ENCODE assay signal across 8 mouse cellular contexts in genomic region chr12:108274661-108275507, GRCm38 (mm10). TPM values are rescaled to one million over a fixed set of nuclear protein-coding genes. Genes with fewer than 3 reads are reported as not detected.
DNase-seq lines count a peak whose midpoint lies in the region; ATAC-seq and TF ChIP-seq lines count a peak whose summit lies in the region.

Gene Ccdc85c (minus strand): TSS chr12:108275425.

- H3K4me3 ChIP-seq in spleen, adult 2 months (ENCODE audit: extremely low read depth, insufficient read depth, insufficient read length) = peak within 1 kb of the TSS; percentile 84
- H3K4me3 ChIP-seq in brown adipose tissue, adult 24 weeks (ENCODE audit: insufficient read depth, low read depth, low read length) = peak within 1 kb of the TSS; percentile 81
- H3K4me3 ChIP-seq in forebrain, embryonic 15.5 days = peak within 1 kb of the TSS; percentile 80
- peak within 1 kb of the TSS; percentile 91 for H3K4me3 ChIP-seq in hindbrain, embryonic 10.5 days
- peak within 1 kb of the TSS; percentile 89 for H3K4me3 ChIP-seq in midbrain, embryonic 13.5 days (replicated peaks)

- H3K4me2 ChIP-seq in forebrain, embryonic 15.5 days (replicated peaks) = peak within 1 kb of the TSS; percentile 94
- peak within 1 kb of the TSS; percentile 99 for H3K4me2 ChIP-seq in midbrain, embryonic 13.5 days (replicated peaks)

- H3K4me1 ChIP-seq in spleen, adult 2 months (ENCODE audit: control insufficient read depth, insufficient read depth, insufficient read length) = no peaks in the 10 kb centered on the region; the same call in none of the 2 replicates
- H3K4me1 ChIP-seq in brown adipose tissue, adult 24 weeks (ENCODE audit: control insufficient read depth, insufficient read depth, insufficient read length, low read length) = peaks cover 32% of the 10 kb centered on the region
- H3K4me1 ChIP-seq in forebrain, embryonic 15.5 days = peaks cover 72% of the 10 kb centered on the region
- peaks cover 93% of the 10 kb centered on the region for H3K4me1 ChIP-seq in hindbrain, embryonic 10.5 days (replicated peaks)
- peaks cover 71% of the 10 kb centered on the region for H3K4me1 ChIP-seq in midbrain, embryonic 13.5 days (replicated peaks)

- intact Hi-C loops in left cerebral cortex, postnatal 36 days (cut with DNase I) = loop anchor here (2.0 to 5.0 kb wide), 3 partner anchors 38 to 62 kb away; partner anchors contain the start of gene Cyp46a1

- WGBS in spleen, adult 2 months = 2% methylated on average over 112 of the region's 120 CpGs
- WGBS in forebrain, embryonic 15.5 days = under 1% methylated on average over 96 of the region's 120 CpGs
- WGBS in hindbrain, embryonic 10.5 days = under 1% methylated on average over 118 of the region's 120 CpGs
- under 1% methylated on average over 96 of the region's 120 CpGs for WGBS in midbrain, embryonic 13.5 days

- peak in 1 of 2 experiments; percentile 23 for DNase-seq in spleen, adult 2 months (ENCODE audit: low read depth in 1 of 2, low spot score in 2 of 2)
- DNase-seq in spleen, adult 12 weeks (ENCODE audit: low spot score) = no peak
- DNase-seq in hindbrain, embryonic 10.5 days (ENCODE audit: low spot score) = peak; percentile 67
- peak in 1 of 2 experiments; percentile 47 for DNase-seq in left cerebral cortex, postnatal 36 days (ENCODE audit: low spot score in 2 of 2)
- DNase-seq in thymus, postnatal 0 days (ENCODE audit: low spot score) = peak; percentile 67

- H3K36me3 ChIP-seq in spleen, adult 2 months (ENCODE audit: control insufficient read depth, insufficient read depth, low read length) = no peaks in the 10 kb centered on the region
- H3K36me3 ChIP-seq in forebrain, embryonic 15.5 days = no peaks in the 10 kb centered on the region
- peaks cover 22% of the 10 kb centered on the region for H3K36me3 ChIP-seq in hindbrain, embryonic 10.5 days
- no peaks in the 10 kb centered on the region for H3K36me3 ChIP-seq in midbrain, embryonic 13.5 days

- no peak within 1 kb of the TSS for H3K27ac ChIP-seq in spleen, adult 2 months (ENCODE audit: insufficient read depth, low read length)
- H3K27ac ChIP-seq in brown adipose tissue, adult 24 weeks (replicated peaks; ENCODE audit: low read depth, low read length) = no peak within 1 kb of the TSS
- peak within 1 kb of the TSS; percentile 90 for H3K27ac ChIP-seq in forebrain, embryonic 15.5 days (replicated peaks)
- H3K27ac ChIP-seq in hindbrain, embryonic 10.5 days = peak within 1 kb of the TSS; percentile 97
- H3K27ac ChIP-seq in midbrain, embryonic 13.5 days = peak within 1 kb of the TSS; percentile 99

- H3K9me3 ChIP-seq in forebrain, embryonic 15.5 days = no peaks in the 10 kb centered on the region
- no peaks in the 10 kb centered on the region for H3K9me3 ChIP-seq in hindbrain, embryonic 10.5 days
- no peaks in the 10 kb centered on the region for H3K9me3 ChIP-seq in midbrain, embryonic 13.5 days

- peak within 1 kb of the TSS; percentile 82 for H3K9ac ChIP-seq in forebrain, embryonic 15.5 days (replicated peaks)
- H3K9ac ChIP-seq in midbrain, embryonic 13.5 days (replicated peaks) = peak within 1 kb of the TSS; percentile 94

- H3K27me3 ChIP-seq in spleen, adult 2 months (ENCODE audit: control insufficient read depth, insufficient read depth, low read length) = peaks cover 14% of the 10 kb centered on the region
- H3K27me3 ChIP-seq in forebrain, embryonic 15.5 days = no peaks in the 10 kb centered on the region
- no peaks in the 10 kb centered on the region; the same call in 1 of the 2 replicates for H3K27me3 ChIP-seq in hindbrain, embryonic 10.5 days (ENCODE audit: insufficient read depth, poor library complexity, severe bottlenecking)
- H3K27me3 ChIP-seq in midbrain, embryonic 13.5 days = no peaks in the 10 kb centered on the region

- TF ChIP-seq POLR2A in spleen, adult 2 months (IDR thresholded peaks at IDR 0.05; ENCODE audit: low read depth, low read length) = no peak

- ATAC-seq in forebrain, embryonic 15.5 days (replicated peaks) = peak; percentile 75; the same call in 1 of the 2 replicates
- peak; percentile 60 for ATAC-seq in midbrain, embryonic 13.5 days

- no peak for TF ChIP-seq CTCF in spleen, adult 2 months (IDR thresholded peaks at IDR 0.05; ENCODE audit: extremely low read depth, insufficient read depth, insufficient read length, insufficient replicate concordance)

RNA-seq across cellular contexts. Expression of gene Ccdc85c, which starts in this region (rescaled TPM):
- polyA plus RNA-seq in spleen, adult 2 months (2012; rRNA removed) = 3.4 and 4.6 TPM in 2 replicates
- 2.3 and 3.3 TPM in 2 replicates for polyA plus RNA-seq in brown adipose tissue, adult 24 weeks (2012; ENCODE audit: insufficient read depth, insufficient read length, missing spikeins)
- 14.3 and 16.3 TPM in 2 replicates for polyA plus RNA-seq in forebrain, embryonic 15.5 days (2015; fragmentation: Nextera tagmentation; extraction: Ambion mirVana)
- 14.3 and 16.0 TPM in 2 replicates for polyA plus RNA-seq in hindbrain, embryonic 10.5 days (2016; fragmentation: Nextera tagmentation; extraction: Ambion mirVana)
- total RNA-seq in left cerebral cortex, postnatal 36 days (2021) = 10 to 100 TPM; 75.2 to 77.4 TPM
- 19.5 and 21.5 TPM in 2 replicates for polyA plus RNA-seq in midbrain, embryonic 13.5 days (2015; fragmentation: Nextera tagmentation; extraction: Ambion mirVana)
- polyA plus RNA-seq in thymus, postnatal 0 days (2015; fragmentation: Nextera tagmentation; extraction: Ambion mirVana) = 11.3 and 13.6 TPM in 2 replicates

Comparison
In these comparisons a context has a peak if more than half of its experiments do, and no peak if none do; other contexts are left out.
1. H3K27ac ChIP-seq: peak in forebrain, embryonic 15.5 days (single experiment), hindbrain, embryonic 10.5 days (single experiment) and midbrain, embryonic 13.5 days (single experiment); none in spleen, adult 2 months (single experiment) and brown adipose tissue, adult 24 weeks (single experiment).
2. Peak in every context shown above with its lines, with median percentiles within 50 percentile points of each other: H3K4me3 ChIP-seq.